Mouse (Mus musculus) midbrain, embryonic 12.5 days (tissue): ENCODE measurements at regions not wholly inside any gene's neighbourhood (a gene's known extent, or its start where the extent isn't known, plus 50 kb on each side); places are given as distances from the start of the nearest gene placed in this dataset.

Experiments used
- ATAC-seq: fragments of 200-750 bp; cut with Nextera tagmentation; 2 replicates; pipeline ENCODE4 v1.8.0; 2017; ENCODE audit warnings: low read depth, moderate TSS enrichment, moderate library complexity; ENCODE audit not compliant: low FRiP score
- H3K27ac ChIP-seq: fragments of 300-500 bp; sonication (generic); replicated peaks from 2 replicates; pipeline ENCODE4 v1.5.1; 2016; ENCODE audit warnings: mild to moderate bottlenecking
- H3K27me3 ChIP-seq: fragments of 300-500 bp; sonication (generic); 2 replicates; pipeline ENCODE4 v1.6.1; 2016; ENCODE audit warnings: mild to moderate bottlenecking
- H3K36me3 ChIP-seq: fragments of 300-500 bp; sonication (generic); 2 replicates; pipeline ENCODE4 v1.6.1; 2016
- H3K4me1 ChIP-seq: fragments of 300-500 bp; sonication (generic); 2 replicates; pipeline ENCODE4 v1.6.1; 2016
- H3K4me2 ChIP-seq: fragments of 300-500 bp; sonication (generic); replicated peaks from 2 replicates; pipeline ENCODE4 v1.6.1; 2016; ENCODE audit warnings: mild to moderate bottlenecking, moderate library complexity
- H3K4me3 ChIP-seq: fragments of 300-500 bp; sonication (generic); 2 replicates; pipeline ENCODE4 v1.5.1; 2016; ENCODE audit warnings: mild to moderate bottlenecking
- H3K9ac ChIP-seq: fragments of 300-500 bp; sonication (generic); replicated peaks from 2 replicates; pipeline ENCODE4 v1.6.1; 2016; ENCODE audit warnings: mild to moderate bottlenecking, moderate library complexity
- H3K9me3 ChIP-seq: fragments of 300-500 bp; sonication (generic); 2 replicates; pipeline ENCODE4 v1.6.1; 2016; ENCODE audit warnings: mild to moderate bottlenecking
- WGBS: fragments of 180-500 bp; shearing (Covaris S2); methylation state at CpG from one replicate; pipeline ENCODE4 v1.1.7; 2016; 5-methylcytosine and 5-hydroxymethylcytosine counted together

GRCm38 (mm10) chr10:111741301-111741945, 231.0 kb upstream of the Krr1 start:
- H3K9me3 ChIP-seq = no peaks in the 10 kb centered on the region
- H3K4me2 ChIP-seq = no peak overlapping the region
- no peaks in the 10 kb centered on the region for H3K36me3 ChIP-seq
- H3K4me3 ChIP-seq = no peak overlapping the region
- H3K4me1 ChIP-seq = peaks cover 4% of the 10 kb centered on the region; the same call in 1 of the 2 replicates
- H3K9ac ChIP-seq = no peak overlapping the region
- ATAC-seq = no peak
- H3K27me3 ChIP-seq = no peaks in the 10 kb centered on the region
- WGBS = 65% methylated on average over 5 of the region's 5 CpGs
- H3K27ac ChIP-seq = no peak overlapping the region

- H3K36me3 ChIP-seq = no peaks in the 10 kb centered on the region
- no peaks in the 10 kb centered on the region for H3K27me3 ChIP-seq
- no peak overlapping the region for H3K9ac ChIP-seq
- no peak for ATAC-seq
- no peak overlapping the region for H3K4me3 ChIP-seq
- H3K9me3 ChIP-seq = no peaks in the 10 kb centered on the region
- H3K4me1 ChIP-seq = peaks cover 4% of the 10 kb centered on the region; the same call in 1 of the 2 replicates
- WGBS = 85% methylated on average over 9 of the region's 9 CpGs
- no peak overlapping the region for H3K27ac ChIP-seq
- no peak overlapping the region for H3K4me2 ChIP-seq
Measured at GRCm38 (mm10) chr10:111743291-111743690, 229.2 kb upstream of the Krr1 start.

- H3K9ac ChIP-seq = no peak overlapping the region
- no peaks in the 10 kb centered on the region for H3K36me3 ChIP-seq
- H3K4me1 ChIP-seq = no peaks in the 10 kb centered on the region
- 91% methylated on average over 3 of the region's 3 CpGs for WGBS
- no peaks in the 10 kb centered on the region for H3K27me3 ChIP-seq
- no peaks in the 10 kb centered on the region for H3K9me3 ChIP-seq
- ATAC-seq = no peak
- H3K4me3 ChIP-seq = no peak overlapping the region
- no peak overlapping the region for H3K4me2 ChIP-seq
- no peak overlapping the region for H3K27ac ChIP-seq
Measured at GRCm38 (mm10) chr10:111745116-111745515, 227.3 kb upstream of the Krr1 start.

GRCm38 (mm10) chr10:111746067-111746878, 226.2 kb upstream of the Krr1 start:
- H3K9me3 ChIP-seq = no peaks in the 10 kb centered on the region
- H3K4me3 ChIP-seq = no peak overlapping the region
- 82% methylated on average over 12 of the region's 12 CpGs for WGBS
- ATAC-seq = peak; percentile 55
- H3K27me3 ChIP-seq = no peaks in the 10 kb centered on the region
- no peaks in the 10 kb centered on the region for H3K4me1 ChIP-seq
- no peaks in the 10 kb centered on the region for H3K36me3 ChIP-seq
- no peak overlapping the region for H3K4me2 ChIP-seq
- H3K9ac ChIP-seq = no peak overlapping the region
- no peak overlapping the region for H3K27ac ChIP-seq

GRCm38 (mm10) chr10:111746879-111747477, 225.5 kb upstream of the Krr1 start:
- Histone ChIP-seq H3K27me3 (no peaks in the 10 kb centered on the region), H3K27ac (no peak overlapping the region), H3K4me3 (no peak overlapping the region), H3K4me1 (no peaks in the 10 kb centered on the region), H3K9ac (no peak overlapping the region), H3K36me3 (no peaks in the 10 kb centered on the region), H3K9me3 (no peaks in the 10 kb centered on the region), H3K4me2 (no peak overlapping the region)
- ATAC-seq = peak; percentile 47; the same call in 1 of the 2 replicates
- 91% methylated on average over 6 of the region's 6 CpGs for WGBS

- no peaks in the 10 kb centered on the region for H3K27me3 ChIP-seq
- no peak for ATAC-seq
- H3K9ac ChIP-seq = no peak overlapping the region
- H3K4me3 ChIP-seq = no peak overlapping the region
- H3K9me3 ChIP-seq = no peaks in the 10 kb centered on the region
- H3K36me3 ChIP-seq = no peaks in the 10 kb centered on the region
- no peak overlapping the region for H3K27ac ChIP-seq
- H3K4me2 ChIP-seq = no peak overlapping the region
- 69% methylated on average over 3 of the region's 3 CpGs for WGBS
- no peaks in the 10 kb centered on the region for H3K4me1 ChIP-seq
Measured at GRCm38 (mm10) chr10:111748482-111748881, 224.0 kb upstream of the Krr1 start.

GRCm38 (mm10) chr10:111753646-111754045, 218.8 kb upstream of the Krr1 start:
- 85% methylated on average over 2 of the region's 2 CpGs for WGBS
- Histone ChIP-seq H3K9me3 (no peaks in the 10 kb centered on the region), H3K9ac (no peak overlapping the region), H3K4me3 (no peak overlapping the region), H3K27me3 (no peaks in the 10 kb centered on the region), H3K4me2 (no peak overlapping the region), H3K36me3 (no peaks in the 10 kb centered on the region), H3K27ac (no peak overlapping the region), H3K4me1 (no peaks in the 10 kb centered on the region)
- ATAC-seq = no peak

GRCm38 (mm10) chr10:111755964-111756363, 216.5 kb upstream of the Krr1 start:
- Histone ChIP-seq H3K9me3 (no peaks in the 10 kb centered on the region), H3K27me3 (no peaks in the 10 kb centered on the region), H3K4me1 (no peaks in the 10 kb centered on the region), H3K4me3 (no peak overlapping the region), H3K27ac (no peak overlapping the region), H3K9ac (no peak overlapping the region), H3K36me3 (no peaks in the 10 kb centered on the region), H3K4me2 (no peak overlapping the region)
- no peak for ATAC-seq
- 80% methylated on average over 1 of the region's 1 CpGs for WGBS

GRCm38 (mm10) chr10:111756528-111756927, 215.9 kb upstream of the Krr1 start:
- Histone ChIP-seq H3K4me3 (no peak overlapping the region), H3K9me3 (no peaks in the 10 kb centered on the region), H3K36me3 (no peaks in the 10 kb centered on the region), H3K9ac (no peak overlapping the region), H3K4me2 (no peak overlapping the region), H3K27ac (no peak overlapping the region), H3K4me1 (no peaks in the 10 kb centered on the region), H3K27me3 (no peaks in the 10 kb centered on the region)
- no peak for ATAC-seq
- 88% methylated on average over 5 of the region's 5 CpGs for whole genome bisulfite sequencing

GRCm38 (mm10) chr10:111757689-111758088, 214.8 kb upstream of the Krr1 start:
- Histone ChIP-seq H3K9me3 (no peaks in the 10 kb centered on the region), H3K4me2 (no peak overlapping the region), H3K27ac (no peak overlapping the region), H3K4me3 (no peak overlapping the region), H3K27me3 (no peaks in the 10 kb centered on the region), H3K36me3 (no peaks in the 10 kb centered on the region), H3K9ac (no peak overlapping the region), H3K4me1 (no peaks in the 10 kb centered on the region)
- WGBS = 87% methylated on average over 7 of the region's 7 CpGs
- ATAC-seq = no peak

GRCm38 (mm10) chr10:111759505-111759904, 213.0 kb upstream of the Krr1 start:
- Histone ChIP-seq H3K27me3 (no peaks in the 10 kb centered on the region), H3K4me3 (no peak overlapping the region), H3K4me2 (no peak overlapping the region), H3K36me3 (no peaks in the 10 kb centered on the region), H3K4me1 (no peaks in the 10 kb centered on the region), H3K9me3 (no peaks in the 10 kb centered on the region), H3K9ac (no peak overlapping the region), H3K27ac (no peak overlapping the region)
- WGBS = 88% methylated on average over 3 of the region's 3 CpGs
- ATAC-seq = no peak

- H3K27me3 ChIP-seq = no peaks in the 10 kb centered on the region
- no peaks in the 10 kb centered on the region for H3K36me3 ChIP-seq
- no peak overlapping the region for H3K9ac ChIP-seq
- H3K4me3 ChIP-seq = no peak overlapping the region
- H3K9me3 ChIP-seq = no peaks in the 10 kb centered on the region
- no peak for ATAC-seq
- 82% methylated on average over 8 of the region's 8 CpGs for WGBS
- H3K4me2 ChIP-seq = no peak overlapping the region
- no peak overlapping the region for H3K27ac ChIP-seq
- no peaks in the 10 kb centered on the region for H3K4me1 ChIP-seq
Measured at GRCm38 (mm10) chr10:111762751-111763528, 209.5 kb upstream of the Krr1 start.
